Mouse (Mus musculus) MEL (cell line): ENCODE measurements around the gene Mprip. TPM values are rescaled to one million over a fixed set of nuclear protein-coding genes. Genes with fewer than 3 reads are reported as not detected.

Source experiments
- DNase-seq: peaks from one replicate; pipeline ENCODE4 v3.0.0; 2011; ENCODE audit warnings: low read depth, low spot score
- H3K27ac ChIP-seq: 2 replicates; pipeline ENCODE4 v1.5.1; 2012; ENCODE audit warnings: low read depth, mild to moderate bottlenecking, control low read depth, low read length, moderate library complexity; ENCODE audit not compliant: control insufficient read depth
- H3K27me3 ChIP-seq, 2 experiments: fragments of 150-350 bp in 1 of 2; sonication (generic) in 1 of 2; 2 replicates each; pipeline ENCODE4 v1.6.1; 2012; ENCODE audit warnings: low read length in 2 of 2, mild to moderate bottlenecking in 2 of 2, improper control_type of control experiment in 1 of 2, moderate library complexity in 1 of 2; ENCODE audit not compliant: insufficient read depth in 2 of 2, control insufficient read depth in 1 of 2
- H3K36me3 ChIP-seq, 2 experiments: 2 replicates each; pipeline ENCODE4 v1.6.1; 2012 to 2014; ENCODE audit warnings: low read length in 2 of 2, improper control_type of control experiment in 1 of 2, inconsistent platforms in 1 of 2, mild to moderate bottlenecking in 1 of 2; ENCODE audit not compliant: insufficient read depth in 2 of 2, control insufficient read depth in 1 of 2
- H3K4me1 ChIP-seq, 2 experiments: fragments of 150-350 bp in 1 of 2; sonication (generic) in 1 of 2; 2 replicates each; pipeline ENCODE4 v1.6.1; 2012; ENCODE audit warnings: low read length in 2 of 2, improper control_type of control experiment in 1 of 2, mild to moderate bottlenecking in 1 of 2; ENCODE audit not compliant: insufficient read depth in 2 of 2, control insufficient read depth in 1 of 2
- H3K4me3 ChIP-seq, 2 experiments: fragments of 150-350 bp in 1 of 2; sonication (generic) in 1 of 2; 2 replicates each; pipeline ENCODE4 v1.5.1; 2012; ENCODE audit warnings: low read depth in 2 of 2, low read length in 2 of 2, mild to moderate bottlenecking in 2 of 2, moderate library complexity in 2 of 2, control low read depth in 1 of 2, improper control_type of control experiment in 1 of 2; ENCODE audit not compliant: control insufficient read depth in 1 of 2, insufficient read depth in 1 of 2
- H3K79me2 ChIP-seq: 2 replicates; pipeline ENCODE4 v1.6.1; 2012; ENCODE audit warnings: mild to moderate bottlenecking, low read length, moderate library complexity; ENCODE audit not compliant: control insufficient read depth, poor library complexity, insufficient read depth
- H3K9ac ChIP-seq: 2 replicates; pipeline ENCODE4 v1.6.1; 2012; ENCODE audit warnings: low read depth, mild to moderate bottlenecking, control low read depth, low read length, moderate library complexity; ENCODE audit not compliant: control insufficient read depth, poor library complexity, severe bottlenecking
- H3K9me3 ChIP-seq: fragments of 150-350 bp; sonication (generic); replicated peaks from 2 replicates; pipeline ENCODE4 v1.6.1; 2012; ENCODE audit warnings: mild to moderate bottlenecking, low read length, improper control_type of control experiment, moderate library complexity; ENCODE audit not compliant: insufficient read depth
- CTCF ChIP-seq, 3 experiments: IDR thresholded peaks in 2 of 3; conservative IDR thresholded peaks in 1 of 3; 2 replicates each; pipeline ENCODE4 v1.5.1; 2011 to 2012; ENCODE audit warnings: low read length in 3 of 3, low read depth in 2 of 3, mild to moderate bottlenecking in 2 of 3, improper control_type of control experiment in 1 of 3, inconsistent platforms in 1 of 3, mixed read lengths in 1 of 3, moderate library complexity in 1 of 3; ENCODE audit not compliant: control insufficient read depth in 1 of 3, insufficient read depth in 1 of 3, poor library complexity in 1 of 3, severe bottlenecking in 1 of 3
- E2F4 ChIP-seq: IDR thresholded peaks from 2 replicates; pipeline ENCODE4 v1.6.1; 2011; ENCODE audit warnings: low read depth, low read length, improper control_type of control experiment, borderline replicate concordance
- EP300 ChIP-seq, 2 experiments: IDR thresholded peaks; 2 replicates each; pipeline ENCODE4 v1.6.1; 2011; ENCODE audit warnings: improper control_type of control experiment in 2 of 2, low read length in 2 of 2, low read depth in 1 of 2, mild to moderate bottlenecking in 1 of 2
- GATA1 ChIP-seq: IDR thresholded peaks from 2 replicates; pipeline ENCODE4 v1.6.1; 2011; ENCODE audit warnings: low read depth, low read length, improper control_type of control experiment
- JUND ChIP-seq: IDR thresholded peaks from 2 replicates; pipeline ENCODE4 v1.6.1; 2011; ENCODE audit warnings: low read depth, mild to moderate bottlenecking, improper control_type of control experiment, low read length
- KAT2A ChIP-seq: conservative IDR thresholded peaks from 2 replicates; pipeline ENCODE4 v1.6.1; 2012; ENCODE audit warnings: low read depth, low read length, improper control_type of control experiment, inconsistent platforms
- MAX ChIP-seq: IDR thresholded peaks from 2 replicates; pipeline ENCODE4 v1.6.1; 2011; ENCODE audit warnings: low read length, improper control_type of control experiment
- MAZ ChIP-seq: IDR thresholded peaks from 2 replicates; pipeline ENCODE4 v1.6.1; 2012; ENCODE audit warnings: low read depth, mild to moderate bottlenecking, inconsistent platforms, low read length, improper control_type of control experiment
- MXI1 ChIP-seq: IDR thresholded peaks from 2 replicates; pipeline ENCODE4 v1.6.1; 2011; ENCODE audit warnings: mild to moderate bottlenecking, low read depth, low read length, improper control_type of control experiment
- NRF1 ChIP-seq: IDR thresholded peaks from 2 replicates; pipeline ENCODE4 v1.6.1; 2014; ENCODE audit warnings: low read depth, mild to moderate bottlenecking, inconsistent platforms, low read length, improper control_type of control experiment, moderate library complexity; ENCODE audit not compliant: poor library complexity, insufficient read depth, severe bottlenecking
- POLR2AphosphoS5 ChIP-seq: IDR thresholded peaks from 2 replicates; pipeline ENCODE4 v1.6.1; 2012; ENCODE audit warnings: low read depth, borderline replicate concordance, mild to moderate bottlenecking, inconsistent platforms, low read length, moderate library complexity, mixed read lengths
- RAD21 ChIP-seq: IDR thresholded peaks from 2 replicates; pipeline ENCODE4 v1.6.1; 2011; ENCODE audit warnings: mild to moderate bottlenecking, low read depth, low read length, improper control_type of control experiment
- RCOR1 ChIP-seq: IDR thresholded peaks from 2 replicates; pipeline ENCODE4 v1.6.1; 2012; ENCODE audit warnings: low read depth, mild to moderate bottlenecking, inconsistent platforms, low read length, improper control_type of control experiment
- SMC3 ChIP-seq: IDR thresholded peaks from 2 replicates; pipeline ENCODE4 v1.6.1; 2011; ENCODE audit warnings: low read depth, low read length, improper control_type of control experiment
- TAL1 ChIP-seq: IDR thresholded peaks from 2 replicates; pipeline ENCODE4 v1.6.1; 2012; ENCODE audit warnings: mild to moderate bottlenecking, inconsistent platforms, low read length, moderate library complexity, mixed read lengths
- TBP ChIP-seq: IDR thresholded peaks from 2 replicates; pipeline ENCODE4 v1.8.0; 2011; ENCODE audit warnings: low read depth, low read length, improper control_type of control experiment
- TCF12 ChIP-seq: IDR thresholded peaks from 2 replicates; pipeline ENCODE4 v1.6.1; 2014; ENCODE audit warnings: low read depth, mild to moderate bottlenecking, inconsistent platforms, low read length, improper control_type of control experiment, moderate library complexity
- UBTF ChIP-seq: IDR thresholded peaks from 2 replicates; pipeline ENCODE4 v1.6.1; 2012; ENCODE audit warnings: low read depth, mild to moderate bottlenecking, inconsistent platforms, low read length, improper control_type of control experiment, moderate library complexity, borderline replicate concordance; ENCODE audit not compliant: insufficient read depth
- ZKSCAN1 ChIP-seq: IDR thresholded peaks from 2 replicates; pipeline ENCODE4 v1.6.1; 2012; ENCODE audit warnings: low read depth, mild to moderate bottlenecking, inconsistent platforms, low read length, improper control_type of control experiment, moderate library complexity
- ZMIZ1 ChIP-seq: IDR thresholded peaks from 2 replicates; pipeline ENCODE4 v1.6.1; 2012; ENCODE audit warnings: low read depth, mild to moderate bottlenecking, inconsistent platforms, low read length, improper control_type of control experiment, moderate library complexity
- polyA plus RNA-seq, 2 experiments: library from polyadenylated mRNA; stranded (reverse) in 1 of 2; unstranded in 1 of 2; fragments of >175 nt in 1 of 2; fragments of >200 nt in 1 of 2; gene quantifications; 2 replicates each; pipeline versions ENCODE4 v1.2.1 to v1.2.4; 2012; ENCODE audit warnings: low replicate concordance in 2 of 2, low read depth in 1 of 2; ENCODE audit not compliant: insufficient read length in 2 of 2, insufficient read depth in 1 of 2, missing spikeins in 1 of 2
- total RNA-seq: library from RNA; depleted of rRNA; stranded (reverse); fragments of 300-350 nt; gene quantifications from 2 replicates; pipeline ENCODE4 v1.2.3, GENCODE M21; 2012

Mprip gene
- total and polyA plus RNA-seq, 3 experiments, result 103 to 174 (median 142) TPM

GRCm38 (mm10) chr11:59677767-59678166 lies 16.7 kb downstream of the Mprip start:
- Histone ChIP-seq H3K27ac (no peak overlapping the region), H3K27me3 (no peaks in the 10 kb centered on the region), H3K4me1 (peaks cover 10 to 13% of the 10 kb centered on the region in 2 experiments; a peak in 3 of 4 replicates), H3K36me3 (peaks cover 2 to 6% of the 10 kb centered on the region in 2 experiments), H3K79me2 (peaks cover 14% of the 10 kb centered on the region), H3K4me3 (no peak overlapping the region), H3K9me3 (no peaks in the 10 kb centered on the region), H3K9ac (no peak overlapping the region)
- DNase-seq, result no peak
- TF ChIP-seq MAZ, result no peak
- no peak for TF ChIP-seq UBTF
- no peak for TF ChIP-seq ZKSCAN1

GRCm38 (mm10) chr11:59678693-59679092 lies 17.6 kb downstream of the Mprip start:
- H3K4me1 ChIP-seq, result peaks cover 9% of the 10 kb centered on the region in 2 experiments; a peak in 3 of 4 replicates
- H3K36me3 ChIP-seq, result peaks cover 2 to 6% of the 10 kb centered on the region in 2 experiments; a peak in 3 of 4 replicates
- no peak overlapping the region for H3K27ac ChIP-seq
- H3K9me3 ChIP-seq, result no peaks in the 10 kb centered on the region
- TF ChIP-seq RAD21 (peak; percentile 41), TBP (peak; percentile 17; the same call in 1 of the 2 replicates), ZMIZ1 (no peak), TCF12 (0 out of 2 replicates have a peak, but pooled peaks have one; percentile 33), RCOR1 (peak; percentile 31; the same call in 1 of the 2 replicates), MAX (peak; percentile 36; the same call in 1 of the 2 replicates), NRF1 (no peak), CTCF (IDR thresholded peaks at IDR 0.05 in 2 of 3, conservative IDR thresholded peaks at IDR 0.05 in 1 of 3; ENCODE audit: control insufficient read depth in 1 of 3, insufficient read depth in 1 of 3, low read depth in 2 of 3, low read length in 3 of 3, poor library complexity in 1 of 3, severe bottlenecking in 1 of 3) (peak in 1 of 3 experiments; percentile 51; a peak in 2 of 6 replicates), GATA1 (peak; percentile 70), TAL1 (no peak), MXI1 (0 out of 2 replicates have a peak, but pooled peaks have one; percentile 17), KAT2A (no peak), MAZ (no peak), JUND (no peak), POLR2AphosphoS5 (no peak), E2F4 (no peak), SMC3 (peak; percentile 48), EP300 (IDR thresholded peaks at IDR 0.05; ENCODE audit: low read depth in 1 of 2, low read length in 2 of 2) (peak; percentile 41 to 51; a peak in 3 of 4 replicates)
- no peak overlapping the region for H3K9ac ChIP-seq
- H3K4me3 ChIP-seq, result no peak overlapping the region
- no peaks in the 10 kb centered on the region for H3K27me3 ChIP-seq
- peaks cover 9% of the 10 kb centered on the region for H3K79me2 ChIP-seq
- peak; percentile 64 for DNase-seq
